Mouse (Mus musculus) embryonic fibroblast, embryonic 13.5 days (primary cell): ENCODE results near the gene Prss53.

Experiments used
- CTCF ChIP-seq: IDR thresholded peaks from 2 replicates; pipeline ENCODE4 v1.5.1; 2011; ENCODE audit warnings: mild to moderate bottlenecking, control low read depth, low read length, moderate library complexity, borderline replicate concordance; ENCODE audit not compliant: insufficient read depth
- POLR2A ChIP-seq: IDR thresholded peaks from 2 replicates; pipeline ENCODE4 v1.6.1; 2011; ENCODE audit warnings: low read depth, mild to moderate bottlenecking, control low read depth, low read length, moderate library complexity

DNA sequence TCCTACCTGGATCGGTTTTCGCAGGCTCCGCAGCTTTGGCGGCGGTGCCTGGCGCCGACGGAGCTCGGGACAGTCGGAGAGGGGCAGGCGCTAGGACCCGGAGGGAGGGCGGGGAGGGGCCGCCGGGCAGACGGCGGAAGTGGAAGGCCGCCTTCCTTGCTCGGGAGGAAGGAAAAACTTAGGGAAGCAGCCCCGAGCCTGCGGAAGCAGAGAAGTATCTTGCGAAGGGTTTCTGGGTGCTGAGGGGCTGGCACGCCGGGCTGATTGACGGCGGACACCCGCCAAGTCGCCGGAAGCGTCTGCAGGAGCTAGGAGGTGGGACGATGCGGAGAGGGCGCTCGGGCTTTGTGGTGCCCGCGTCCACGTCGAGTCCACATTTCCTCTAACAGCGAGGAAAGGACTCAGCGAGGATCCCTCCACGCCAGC is 14.7 kb downstream of the Prss53 start, which contains the start of gene Zfp646:
- TF ChIP-seq CTCF (no peak), POLR2A (no peak)
